Mouse (Mus musculus) G1E (cell line): ENCODE measurements at regions not wholly inside any gene's neighbourhood (a gene's known extent, or its start where the extent isn't known, plus 50 kb on each side); places are given as distances from the start of the nearest gene placed in this dataset.

Experiments used
- ATAC-seq: 2 replicates; pipeline ENCODE4 v1.8.0; 2016; ENCODE audit warnings: mild to moderate bottlenecking; ENCODE audit not compliant: insufficient number of reproducible peaks, poor library complexity, low FRiP score, severe bottlenecking; ENCODE audit errors: extremely low read depth
- DNase-seq: peaks from one replicate; pipeline ENCODE4 v3.0.0; 2012; ENCODE audit warnings: low spot score
- H3K27me3 ChIP-seq: 2 replicates; pipeline ENCODE4 v1.6.1; 2012; ENCODE audit warnings: mild to moderate bottlenecking, low read length, inconsistent platforms; ENCODE audit not compliant: insufficient read depth
- H3K36me3 ChIP-seq: replicated peaks from 2 replicates; pipeline ENCODE3; 2012; ENCODE audit warnings: mild to moderate bottlenecking, inconsistent platforms
- H3K4me1 ChIP-seq: 2 replicates; pipeline ENCODE4 v1.6.1; 2012; ENCODE audit warnings: low read depth, low read length, inconsistent platforms, mixed read lengths; ENCODE audit not compliant: insufficient read depth
- H3K4me3 ChIP-seq: 2 replicates; pipeline ENCODE4 v1.5.1; 2012; ENCODE audit warnings: low read depth, mild to moderate bottlenecking, inconsistent platforms, low read length, moderate library complexity, mixed read lengths
- H3K9me3 ChIP-seq: replicated peaks from 2 replicates; pipeline ENCODE4 v1.6.1; 2012; ENCODE audit warnings: inconsistent platforms
- CTCF ChIP-seq: IDR thresholded peaks from 2 replicates; pipeline ENCODE4 v1.5.1; 2012; ENCODE audit warnings: low read depth, low read length, inconsistent platforms, mixed read lengths
- GATA1 ChIP-seq: IDR thresholded peaks from 2 replicates; pipeline ENCODE4 v1.6.1; 2012; ENCODE audit warnings: borderline replicate concordance, low read length, inconsistent platforms, mixed read lengths
- GATA2 ChIP-seq: IDR thresholded peaks from 2 replicates; pipeline ENCODE4 v1.6.1; 2012; ENCODE audit warnings: low read depth, low read length, inconsistent platforms, borderline replicate concordance
- POLR2AphosphoS5 ChIP-seq: IDR thresholded peaks from 2 replicates; pipeline ENCODE4 v1.6.1; 2012; ENCODE audit warnings: low read depth, low read length, inconsistent platforms; ENCODE audit not compliant: insufficient replicate concordance
- TAL1 ChIP-seq: conservative IDR thresholded peaks from 2 replicates; pipeline ENCODE4 v1.6.1; 2012; ENCODE audit warnings: low read depth, low read length, inconsistent platforms, mixed read lengths

GRCm38 (mm10) chr2:39299798-39300382, 73.6 kb upstream of the Ppp6c start:
- TF ChIP-seq TAL1, result no peak
- no peak for TF ChIP-seq CTCF
- TF ChIP-seq POLR2AphosphoS5, result no peak
- TF ChIP-seq GATA1, result no peak
- H3K4me3 ChIP-seq, result no peak overlapping the region
- peaks cover 27% of the 10 kb centered on the region for H3K4me1 ChIP-seq
- no peaks in the 10 kb centered on the region for H3K27me3 ChIP-seq
- ATAC-seq, result no peak
- no peaks in the 10 kb centered on the region for H3K36me3 ChIP-seq
- DNase-seq, result no peak
- H3K9me3 ChIP-seq, result no peaks in the 10 kb centered on the region

- no peak for DNase-seq
- H3K27me3 ChIP-seq, result no peaks in the 10 kb centered on the region
- H3K4me3 ChIP-seq, result no peak overlapping the region
- peaks cover 27% of the 10 kb centered on the region for H3K4me1 ChIP-seq
- no peak for ATAC-seq
- no peaks in the 10 kb centered on the region for H3K36me3 ChIP-seq
- TF ChIP-seq TAL1 (no peak), GATA1 (no peak), POLR2AphosphoS5 (no peak), GATA2 (no peak), CTCF (no peak)
- no peaks in the 10 kb centered on the region for H3K9me3 ChIP-seq
Observed at GRCm38 (mm10) chr2:39299290-39299689, 73.0 kb upstream of the Ppp6c start.

GRCm38 (mm10) chr2:39295435-39295834, 69.2 kb upstream of the Ppp6c start:
- no peak for DNase-seq
- H3K4me3 ChIP-seq, result no peak overlapping the region
- H3K4me1 ChIP-seq, result peaks cover 27% of the 10 kb centered on the region
- H3K27me3 ChIP-seq, result no peaks in the 10 kb centered on the region
- H3K36me3 ChIP-seq, result no peaks in the 10 kb centered on the region
- TF ChIP-seq CTCF, result no peak
- no peak for TF ChIP-seq TAL1
- no peak for TF ChIP-seq GATA2
- TF ChIP-seq GATA1, result no peak
- TF ChIP-seq POLR2AphosphoS5, result no peak
- no peaks in the 10 kb centered on the region for H3K9me3 ChIP-seq
- peak; percentile 40 for ATAC-seq

GRCm38 (mm10) chr2:39278218-39278617, 52.0 kb upstream of the Ppp6c start:
- Histone ChIP-seq H3K36me3 (no peaks in the 10 kb centered on the region), H3K9me3 (no peaks in the 10 kb centered on the region), H3K27me3 (no peaks in the 10 kb centered on the region), H3K4me3 (no peak overlapping the region), H3K4me1 (peaks cover 15% of the 10 kb centered on the region)
- peak; percentile 45; the same call in 1 of the 2 replicates for ATAC-seq
- no peak for DNase-seq
- TF ChIP-seq GATA1, result no peak
